ENCODE assay signal across 29 mouse cellular contexts in genomic region chr5:106098887-106099286, GRCm38 (mm10).
DNase-seq lines count a peak whose midpoint lies in the region; ATAC-seq and TF ChIP-seq lines count a peak whose summit lies in the region.
"Had no signal": no experiment of that assay in that cellular context is flagged by ENCODE, and none has a peak within 500 bp of the region (broad histone marks: within the 10 kb centered on the region; RNA-seq: fewer than 3 reads in every experiment).

No protein-coding gene starts in this region.

- no peak overlapping the region for H3K4me3 ChIP-seq in forebrain, embryonic 15.5 days
- no peak overlapping the region for H3K4me3 ChIP-seq in forebrain, embryonic 16.5 days (replicated peaks; ENCODE audit: low read length)
- no peak overlapping the region for H3K4me3 ChIP-seq in lung, adult 2 months (replicated peaks; ENCODE audit: extremely low read depth, low read depth, low read length)
- H3K4me3 ChIP-seq: embryonic facial prominence, embryonic 13.5 days; erythroblast, embryonic 14.5 days; heart, adult 2 months; heart, embryonic 13.5 days; intestine, embryonic 15.5 days; limb, embryonic 12.5 days; neural tube, embryonic 12.5 days had no signal

- TF ChIP-seq CTCF in lung, adult 2 months (IDR thresholded peaks at IDR 0.05; ENCODE audit: insufficient read depth, low read length), result no peak
- TF ChIP-seq CTCF in brain, embryonic 14.5 days (IDR thresholded peaks at IDR 0.05; ENCODE audit: borderline replicate concordance, extremely low read depth, insufficient read depth, insufficient read length), result no peak

- peak; percentile 41 for ATAC-seq in forebrain, embryonic 15.5 days (replicated peaks)
- ATAC-seq in forebrain, embryonic 16.5 days, result no peak
- ATAC-seq: intestine, embryonic 15.5 days; liver, postnatal 0 days had no signal

- no peak overlapping the region for H3K4me2 ChIP-seq in forebrain, embryonic 15.5 days (replicated peaks)
- no peak overlapping the region for H3K4me2 ChIP-seq in forebrain, embryonic 16.5 days (ENCODE audit: low read length)
- H3K4me2 ChIP-seq: embryonic facial prominence, embryonic 13.5 days; heart, embryonic 13.5 days; hindbrain, embryonic 14.5 days; intestine, embryonic 15.5 days; limb, embryonic 12.5 days; liver, embryonic 11.5 days; neural tube, embryonic 12.5 days had no signal

- no peaks in the 10 kb centered on the region for H3K9me3 ChIP-seq in forebrain, embryonic 15.5 days
- no peaks in the 10 kb centered on the region for H3K9me3 ChIP-seq in forebrain, embryonic 16.5 days (ENCODE audit: control insufficient read depth, low read length)
- H3K9me3 ChIP-seq: embryonic facial prominence, embryonic 13.5 days; heart, embryonic 13.5 days; intestine, embryonic 15.5 days; limb, embryonic 12.5 days; megakaryocyte, embryonic 14.5 days; neural tube, embryonic 12.5 days had no signal

- H3K9ac ChIP-seq in forebrain, embryonic 15.5 days (replicated peaks), result no peak overlapping the region
- H3K9ac ChIP-seq in forebrain, embryonic 16.5 days (replicated peaks; ENCODE audit: low read depth, low read length), result no peak overlapping the region
- H3K9ac ChIP-seq: embryonic facial prominence, embryonic 13.5 days; heart, embryonic 13.5 days; hindbrain, embryonic 14.5 days; intestine, embryonic 15.5 days; limb, embryonic 12.5 days; liver, postnatal 0 days; neural tube, embryonic 12.5 days had no signal

- TF ChIP-seq POLR2A in lung, adult 2 months (IDR thresholded peaks at IDR 0.05; ENCODE audit: borderline replicate concordance, extremely low read depth, low read depth, low read length), result no peak
- no peak for TF ChIP-seq POLR2A in brain, embryonic 14.5 days (IDR thresholded peaks at IDR 0.05; ENCODE audit: borderline replicate concordance, extremely low read depth, insufficient read depth, insufficient read length, poor library complexity, severe bottlenecking)

- peak; percentile 3 for DNase-seq in kidney, postnatal 14 days
- DNase-seq in kidney, adult 18-20 months, result no peak
- peak; percentile 42 for DNase-seq in lung, postnatal 10 days
- no peak for DNase-seq in lung, adult 2 months
- DNase-seq in brain, embryonic 14.5 days (ENCODE audit: low read depth), result peak; percentile 76
- DNase-seq in adrenal gland, adult 2 months, result no peak
- DNase-seq: adrenal gland, postnatal 36 days; cerebellum, adult 11 months; cerebellum, postnatal 36 days; embryo, embryonic 11 days; gastrocnemius, postnatal 25 days; heart, adult 2 months; kidney, postnatal 4 days; layer of hippocampus, adult 9-11 months; liver, postnatal 0 days; midbrain, embryonic 14.5 days; retina, postnatal 1 day; spleen, adult 18-20 months had no signal

- no peaks in the 10 kb centered on the region for H3K27me3 ChIP-seq in forebrain, embryonic 15.5 days
- H3K27me3 ChIP-seq in forebrain, embryonic 16.5 days (replicated peaks; ENCODE audit: control insufficient read depth, insufficient read depth, low read length), result no peaks in the 10 kb centered on the region
- H3K27me3 ChIP-seq: embryonic facial prominence, embryonic 13.5 days; heart, embryonic 13.5 days; intestine, embryonic 15.5 days; limb, embryonic 12.5 days; megakaryocyte, embryonic 14.5 days; neural tube, embryonic 12.5 days had no signal

- H3K36me3 ChIP-seq in forebrain, embryonic 15.5 days, result no peaks in the 10 kb centered on the region
- H3K36me3 ChIP-seq in forebrain, embryonic 16.5 days (ENCODE audit: control insufficient read depth, insufficient read depth), result no peaks in the 10 kb centered on the region
- H3K36me3 ChIP-seq: embryonic facial prominence, embryonic 13.5 days; heart, embryonic 13.5 days; intestine, embryonic 15.5 days; limb, embryonic 12.5 days; neural tube, embryonic 12.5 days had no signal

- H3K4me1 ChIP-seq in forebrain, embryonic 15.5 days, result peaks cover 6% of the 10 kb centered on the region
- peaks cover 7% of the 10 kb centered on the region for H3K4me1 ChIP-seq in forebrain, embryonic 16.5 days (replicated peaks; ENCODE audit: control insufficient read depth, insufficient read depth, low read length)
- H3K4me1 ChIP-seq in lung, adult 2 months (ENCODE audit: control insufficient read depth, insufficient read depth, low read length), result no peaks in the 10 kb centered on the region
- H3K4me1 ChIP-seq: embryonic facial prominence, embryonic 13.5 days; intestine, embryonic 15.5 days; megakaryocyte, embryonic 14.5 days; neural tube, embryonic 12.5 days had no signal

- WGBS in forebrain, embryonic 15.5 days, result 69% methylated on average over 8 of the region's 8 CpGs
- 58% methylated on average over 8 of the region's 8 CpGs for WGBS in forebrain, embryonic 16.5 days
- WGBS in lung, adult 2 months, result 58% methylated on average over 8 of the region's 8 CpGs

- no peak overlapping the region; the same call in 1 of the 2 replicates for H3K27ac ChIP-seq in forebrain, embryonic 15.5 days (replicated peaks)
- no peak overlapping the region for H3K27ac ChIP-seq in forebrain, embryonic 16.5 days (ENCODE audit: low read length)
- H3K27ac ChIP-seq: embryonic facial prominence, embryonic 13.5 days; heart, adult 2 months; heart, embryonic 13.5 days; hindbrain, embryonic 14.5 days; intestine, embryonic 15.5 days; limb, embryonic 12.5 days; neural tube, embryonic 12.5 days had no signal

Comparison
In these comparisons a context has a peak if more than half of its experiments do, and no peak if none do; other contexts are left out.
1. DNase-seq: peak in kidney, postnatal 14 days (single experiment), lung, postnatal 10 days (single experiment) and brain, embryonic 14.5 days (single experiment); none in kidney, adult 18-20 months (single experiment), lung, adult 2 months (single experiment) and adrenal gland, adult 2 months (single experiment).